Mouse (Mus musculus) lung, postnatal 4 days (tissue): ENCODE measurements around the gene Svop.

Source experiments
- DNase-seq, 2 experiments: peaks; one replicate each; pipeline ENCODE4 v3.0.0; 2021

Svop gene

DNA sequence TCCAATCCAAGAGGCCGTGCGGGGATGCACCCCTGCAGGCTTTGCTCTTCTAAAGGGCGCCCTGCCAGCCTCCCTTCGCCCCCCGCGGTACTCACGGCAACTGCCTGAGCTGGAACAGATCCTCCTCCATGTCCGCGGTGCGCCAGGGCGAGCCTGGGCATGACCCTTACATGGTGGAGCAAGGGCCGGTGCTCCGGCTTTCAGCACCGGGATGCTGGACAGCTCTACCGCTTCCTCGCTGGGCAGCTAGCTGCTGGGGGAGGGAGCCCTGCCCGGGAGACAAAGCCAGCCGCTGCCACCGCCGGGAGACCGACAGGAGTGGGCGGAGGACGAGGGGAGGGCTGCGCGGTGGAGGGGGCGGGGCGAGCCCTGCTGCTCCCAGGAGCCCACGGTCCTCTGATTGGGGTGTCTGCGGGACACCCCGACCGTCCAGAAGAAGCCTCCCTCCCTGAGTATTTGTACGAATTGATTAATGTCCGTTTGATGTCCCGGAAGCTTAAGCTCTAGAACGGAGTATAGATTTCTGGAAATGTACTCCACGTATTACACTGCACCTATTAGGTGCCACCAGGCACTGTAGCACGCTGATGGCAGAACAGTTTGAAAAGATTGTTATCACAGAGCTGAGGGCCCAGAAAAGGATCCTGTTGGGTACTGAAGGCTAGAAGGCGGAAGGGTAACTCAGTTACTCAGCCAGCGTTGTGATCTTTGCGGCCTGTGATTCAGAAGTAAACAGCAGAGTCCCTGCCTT, at the start of gene Svop:
Svop (minus strand) TSS at position 514 of the 751 bp plus-strand sequence.
- peak; percentile 82 to 84 for DNase-seq

DNA sequence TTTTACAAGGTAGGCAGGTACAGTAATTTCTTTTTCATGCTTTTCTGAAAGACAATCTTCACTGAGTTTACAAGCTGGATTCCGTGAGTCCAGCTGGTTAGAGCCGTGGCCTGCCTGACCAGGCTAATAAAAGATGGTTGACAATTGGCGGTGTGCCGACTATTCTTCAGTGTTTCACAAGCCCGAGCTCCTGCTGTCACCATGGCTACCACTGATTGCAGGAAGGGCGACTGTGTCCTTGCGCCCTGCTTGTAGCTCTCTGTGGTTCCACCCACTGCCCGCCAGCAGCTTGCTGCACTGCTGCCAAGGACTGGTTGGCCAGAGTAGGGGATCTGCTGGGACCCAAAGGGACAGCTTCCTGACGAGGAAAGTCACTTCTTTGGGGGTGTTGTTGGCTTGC, 47.8 kb upstream of the Svop start:
- DNase-seq = peak; percentile 87 to 92

DNA sequence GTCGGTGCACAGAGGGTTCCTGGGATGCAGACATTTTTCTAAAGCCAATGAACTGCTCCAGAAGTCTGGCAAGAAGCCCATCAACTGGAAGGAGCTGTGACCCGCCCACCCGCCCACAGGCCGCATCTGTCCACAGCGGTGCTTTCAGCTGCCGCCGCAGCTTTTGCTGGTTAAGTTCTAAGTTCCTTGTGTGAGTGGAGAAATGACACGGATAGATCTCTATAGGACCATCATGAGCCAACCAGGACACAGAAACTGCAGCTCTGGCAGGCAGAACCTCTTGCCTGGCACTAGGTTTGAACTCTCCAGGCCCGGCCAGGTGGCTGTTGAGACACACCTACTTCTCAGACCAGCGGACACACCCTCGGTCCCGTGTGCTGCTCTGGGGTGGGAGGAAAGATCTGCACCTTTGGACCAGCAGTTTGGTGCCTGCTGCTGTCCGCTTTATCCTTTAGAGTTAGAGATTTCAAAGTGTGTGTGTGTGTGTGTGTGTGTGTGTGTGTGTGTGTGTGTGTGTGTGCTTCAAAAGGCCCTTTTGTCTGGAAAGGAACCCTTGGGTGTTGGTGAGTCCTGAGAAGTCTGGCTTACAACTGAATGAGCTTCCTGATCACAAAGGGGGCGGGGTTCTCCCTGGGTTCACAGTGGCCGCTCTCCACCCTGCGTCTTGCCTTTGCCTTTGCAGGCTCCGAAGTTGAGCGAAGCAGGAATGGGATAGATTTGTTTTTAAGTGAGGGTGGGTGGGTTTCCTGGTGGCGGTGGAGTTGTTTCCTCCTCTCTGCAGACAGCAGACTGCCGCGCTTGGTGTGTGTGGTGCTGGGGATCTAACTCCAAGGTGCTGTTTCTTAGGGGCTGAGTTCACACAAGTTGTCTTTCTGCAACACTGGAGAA, 47.2 kb upstream of the Svop start:
- DNase-seq = peak; percentile 52 to 62

DNA sequence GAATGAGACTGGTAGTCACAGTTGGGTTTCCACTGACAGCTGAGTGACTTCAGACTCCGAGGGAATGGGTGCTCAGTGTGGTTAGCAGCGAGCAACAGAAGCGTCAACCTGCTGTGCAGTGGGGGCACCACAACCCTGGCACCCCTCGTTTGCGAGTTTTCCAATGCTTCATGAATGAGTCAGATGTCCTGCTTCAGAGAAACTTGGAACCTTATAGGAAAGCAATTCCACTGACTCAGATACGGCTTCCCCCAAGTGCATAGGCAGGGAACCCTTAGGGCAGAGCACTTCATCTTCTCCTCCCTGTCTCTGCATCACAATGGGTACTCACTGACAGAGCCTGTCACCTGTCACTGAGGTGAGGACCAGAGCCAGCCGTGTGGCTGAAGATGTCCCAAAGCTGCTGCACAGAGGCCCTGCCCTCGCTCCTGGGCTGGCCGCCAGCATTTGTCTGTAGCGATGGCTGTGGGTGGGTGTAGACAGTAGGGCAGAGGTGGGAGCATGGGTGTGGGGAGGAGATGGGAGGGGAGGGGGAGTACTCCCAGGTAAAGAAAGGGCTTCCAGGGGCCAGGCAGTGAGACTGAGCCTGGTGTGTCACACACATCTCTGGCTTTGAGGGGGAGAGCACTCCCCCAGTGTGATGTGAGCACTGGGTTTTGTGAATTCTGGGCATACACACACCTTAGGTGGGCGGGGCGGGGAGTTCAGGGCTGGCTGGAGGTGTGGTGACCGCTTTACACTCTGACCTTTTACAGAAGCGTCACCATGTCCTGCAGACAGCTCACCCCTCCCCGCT, 46.3 kb upstream of the Svop start:
- no peak for DNase-seq

DNA sequence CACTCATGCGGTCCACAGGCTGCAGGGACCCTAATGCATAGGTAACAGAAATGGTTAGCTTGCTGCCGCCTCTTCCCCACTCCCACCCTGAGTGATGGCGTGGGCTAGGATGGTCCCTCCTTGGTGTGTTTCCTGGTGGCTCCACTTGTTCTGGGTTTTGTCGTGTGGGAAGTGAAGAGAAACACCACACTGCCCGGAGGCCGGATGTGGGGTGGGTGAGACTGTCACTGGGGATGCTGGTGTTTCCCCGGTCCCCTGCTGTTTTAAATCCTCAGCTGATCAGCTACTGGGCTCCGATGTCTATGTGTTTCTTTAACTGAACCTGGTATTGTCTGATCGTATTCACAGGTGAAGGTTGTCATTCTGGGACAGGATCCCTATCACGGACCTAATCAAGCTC, 44.1 kb upstream of the Svop start:
- no peak for DNase-seq

DNA sequence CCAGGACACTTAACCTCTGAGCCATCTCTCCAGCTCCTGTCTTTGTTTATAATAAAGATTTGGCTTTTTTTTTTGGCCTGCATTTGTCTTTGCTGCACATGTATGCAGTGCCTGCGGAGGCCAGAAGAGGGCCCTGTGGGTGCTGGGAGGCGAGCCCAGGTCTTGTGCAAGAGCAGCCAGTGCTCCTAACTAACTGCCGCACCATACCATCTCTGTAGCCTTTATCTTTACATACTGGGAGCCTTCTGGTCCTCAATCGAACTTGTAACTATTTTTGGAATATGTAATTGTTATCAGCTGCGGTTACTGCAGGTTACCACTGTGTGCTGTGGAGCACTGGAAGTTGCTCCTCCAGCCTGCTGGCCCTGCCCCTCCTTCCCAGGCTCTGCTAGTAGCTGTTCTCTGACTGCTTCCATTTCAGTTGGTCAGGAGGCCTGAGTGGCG, 42.7 kb upstream of the Svop start:
- peak; percentile 75 to 79 for DNase-seq

DNA sequence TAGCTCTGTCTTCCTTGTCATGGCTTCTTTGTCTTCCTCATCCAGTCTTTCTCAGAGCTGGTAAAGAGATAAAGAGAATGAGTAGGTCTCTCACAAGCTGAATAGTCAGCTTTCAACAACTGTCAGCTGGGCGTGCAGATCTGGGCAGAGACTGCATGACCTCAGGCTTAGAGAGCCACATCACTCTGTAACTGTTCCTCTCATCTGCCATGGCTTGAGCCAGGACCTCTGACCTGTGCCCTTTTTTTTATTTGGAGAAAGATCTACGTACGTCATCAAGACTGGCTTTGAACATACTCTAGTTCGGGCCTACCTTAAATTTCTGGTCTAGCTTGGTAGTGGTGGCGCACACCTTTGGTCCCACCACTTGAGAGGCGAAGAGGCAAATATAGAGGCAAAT, 41.5 kb upstream of the Svop start:
- no peak for DNase-seq

DNA sequence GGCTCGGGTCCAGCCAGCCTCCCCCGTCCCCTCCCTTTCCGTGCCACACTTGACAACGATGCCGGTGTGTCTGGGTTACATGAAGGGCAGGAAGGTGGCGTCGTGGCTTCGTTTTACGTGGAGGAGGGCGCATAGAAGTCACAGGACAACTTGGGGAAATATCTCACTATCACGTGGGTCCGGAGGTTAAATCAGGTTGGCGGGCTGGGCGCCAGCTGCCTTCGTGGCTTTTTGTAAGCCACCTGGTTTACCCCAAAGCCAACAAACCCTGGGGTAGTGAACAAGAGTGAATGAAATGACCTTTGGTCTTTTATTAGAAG, 40.1 kb upstream of the Svop start:
- DNase-seq = no peak

DNA sequence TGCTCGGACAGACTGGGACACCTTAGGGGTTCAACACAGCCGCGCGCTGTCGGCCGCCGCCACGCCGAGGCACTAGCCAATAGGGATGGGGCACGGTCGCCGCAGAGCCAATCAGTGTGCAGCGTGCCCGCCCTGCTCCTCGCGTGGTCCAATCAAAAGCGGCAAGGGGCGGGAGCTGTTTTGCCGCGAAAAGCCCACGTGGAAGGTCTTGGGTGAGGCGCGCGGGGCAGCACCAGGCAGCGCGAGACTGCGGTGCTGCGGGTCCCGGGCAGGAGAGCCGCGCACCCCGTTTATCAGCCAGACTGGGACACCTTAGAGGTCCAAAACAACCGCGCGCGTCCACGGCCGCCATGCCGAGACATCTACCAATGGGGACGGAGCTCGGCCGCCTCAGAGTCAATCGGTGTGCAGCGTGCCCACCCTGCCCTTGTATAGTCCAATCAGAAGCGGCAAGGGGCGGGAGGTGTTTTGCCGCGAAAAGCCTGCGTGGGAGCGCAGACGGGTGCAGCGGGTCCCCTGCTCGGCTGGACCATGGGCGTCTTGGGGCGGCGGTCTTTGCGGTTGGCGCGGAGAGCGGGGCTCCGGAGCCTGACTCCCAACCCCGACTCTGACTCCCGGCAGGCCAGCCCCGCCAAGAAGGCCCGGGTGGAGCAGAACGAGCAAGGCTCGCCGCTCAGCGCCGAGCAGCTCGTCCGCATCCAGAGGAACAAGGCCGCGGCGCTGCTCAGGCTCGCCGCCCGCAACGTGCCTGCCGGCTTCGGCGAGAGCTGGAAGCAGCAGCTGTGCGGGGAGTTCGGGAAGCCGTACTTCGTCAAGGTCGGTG, 39.5 kb upstream of the Svop start:
- DNase-seq = peak; percentile 93 to 95

DNA sequence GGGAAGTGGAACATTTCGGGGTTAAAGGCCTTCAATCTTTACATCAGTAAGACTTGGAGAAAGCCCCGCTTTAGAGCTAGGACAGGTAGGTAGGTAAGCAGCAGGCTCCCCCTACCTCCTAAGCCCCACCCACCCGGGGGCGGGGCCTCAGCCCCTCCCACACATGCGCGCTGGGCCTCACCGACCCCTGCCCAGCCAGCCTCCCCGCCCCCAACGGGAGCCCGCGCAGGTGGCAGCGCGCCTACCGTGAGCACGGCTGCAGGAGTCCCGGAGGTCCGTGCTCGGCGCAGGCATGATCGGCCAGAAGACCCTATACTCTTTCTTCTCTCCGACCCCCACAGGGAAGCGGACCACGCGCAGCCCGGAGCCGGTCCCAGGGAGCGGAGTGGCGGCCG, 38.8 kb upstream of the Svop start, which contains the start of gene Ung:
Ung (plus strand) TSS at position 176 of the 395 bp plus-strand sequence.
- peak; percentile 58 to 63 for DNase-seq

DNA sequence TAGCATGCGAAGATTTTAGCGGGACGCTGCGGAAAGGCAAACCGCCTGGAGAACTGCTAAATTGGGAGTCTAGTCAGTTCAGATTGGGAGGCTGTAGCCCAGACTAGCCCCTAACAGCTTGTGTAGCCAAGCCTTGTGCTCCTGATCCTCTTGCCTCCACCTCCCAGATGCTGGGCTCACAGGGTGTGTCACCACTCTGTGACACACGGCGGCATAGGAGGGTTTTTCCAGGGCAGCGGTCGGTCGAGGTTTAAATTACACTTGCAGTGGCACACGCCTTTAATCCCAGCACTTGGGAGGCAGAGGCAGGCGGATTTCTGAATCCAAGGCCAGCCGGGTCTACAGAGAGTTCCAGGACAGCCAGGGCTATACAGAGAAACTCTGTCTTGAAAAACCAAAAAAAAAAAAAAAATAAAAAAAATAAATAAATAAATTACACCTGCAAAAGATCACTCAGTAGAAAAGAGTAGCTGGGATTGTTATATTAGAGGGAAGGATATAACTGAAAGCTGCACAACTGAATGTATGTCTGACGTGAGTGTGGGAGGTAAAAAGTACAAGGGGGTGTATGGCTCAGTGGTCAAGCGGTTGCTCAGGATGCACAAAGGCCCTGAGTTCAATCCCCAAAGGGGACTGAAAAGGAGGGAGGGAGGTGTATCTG, 38.3 kb upstream of the Svop start:
- DNase-seq = no peak

DNA sequence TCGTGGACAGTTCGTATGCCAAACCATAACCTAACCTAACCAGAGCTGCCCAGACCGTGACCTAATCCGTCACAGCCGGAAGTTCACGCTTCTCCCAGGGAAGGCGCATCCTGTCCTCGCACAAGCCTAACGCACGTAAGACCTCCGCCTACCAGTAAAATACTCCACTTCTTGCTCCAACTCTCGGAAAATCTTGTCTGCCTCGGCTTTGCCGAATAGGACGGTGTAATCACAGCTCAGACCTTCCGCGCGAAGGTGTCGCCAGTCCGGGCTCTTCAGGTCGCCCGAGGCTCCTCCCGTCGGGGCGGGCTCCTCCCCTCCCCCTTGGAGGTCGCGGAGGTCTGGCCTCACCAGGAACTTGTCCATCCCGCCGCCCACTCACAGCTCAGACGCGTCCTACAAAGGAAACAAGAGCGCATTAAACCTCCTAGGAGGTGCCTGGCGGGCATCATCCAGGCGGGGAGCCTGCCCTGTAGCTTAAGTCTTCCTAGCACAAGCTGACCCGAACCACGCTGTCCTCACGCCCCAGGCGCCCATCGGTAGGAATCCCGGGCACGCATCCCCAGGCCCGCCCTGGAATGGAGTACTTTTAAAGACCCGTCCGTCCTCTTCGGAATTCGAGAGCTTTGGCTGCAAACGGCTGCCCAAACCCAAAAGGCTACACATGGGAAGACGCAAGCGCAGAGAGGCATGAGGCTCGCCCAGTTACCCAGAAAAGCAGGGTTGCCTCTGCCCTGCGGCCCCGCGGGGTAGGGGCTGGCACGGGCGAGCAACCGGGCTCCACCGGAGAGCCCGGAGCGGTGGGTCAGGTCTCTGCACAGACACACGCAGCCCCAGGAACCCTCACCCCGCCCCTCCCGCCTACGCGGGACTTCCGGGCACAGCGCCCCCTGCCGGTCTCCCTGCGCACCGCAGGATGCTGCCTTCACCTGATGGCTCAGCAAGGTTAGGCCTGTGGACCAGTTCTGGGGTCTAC, 36.3 kb upstream of the Svop start, which contains the start of gene Alkbh2:
Alkbh2 (minus strand) TSS at position 845 of the 976 bp plus-strand sequence.
- DNase-seq = peak; percentile 81 to 89

DNA sequence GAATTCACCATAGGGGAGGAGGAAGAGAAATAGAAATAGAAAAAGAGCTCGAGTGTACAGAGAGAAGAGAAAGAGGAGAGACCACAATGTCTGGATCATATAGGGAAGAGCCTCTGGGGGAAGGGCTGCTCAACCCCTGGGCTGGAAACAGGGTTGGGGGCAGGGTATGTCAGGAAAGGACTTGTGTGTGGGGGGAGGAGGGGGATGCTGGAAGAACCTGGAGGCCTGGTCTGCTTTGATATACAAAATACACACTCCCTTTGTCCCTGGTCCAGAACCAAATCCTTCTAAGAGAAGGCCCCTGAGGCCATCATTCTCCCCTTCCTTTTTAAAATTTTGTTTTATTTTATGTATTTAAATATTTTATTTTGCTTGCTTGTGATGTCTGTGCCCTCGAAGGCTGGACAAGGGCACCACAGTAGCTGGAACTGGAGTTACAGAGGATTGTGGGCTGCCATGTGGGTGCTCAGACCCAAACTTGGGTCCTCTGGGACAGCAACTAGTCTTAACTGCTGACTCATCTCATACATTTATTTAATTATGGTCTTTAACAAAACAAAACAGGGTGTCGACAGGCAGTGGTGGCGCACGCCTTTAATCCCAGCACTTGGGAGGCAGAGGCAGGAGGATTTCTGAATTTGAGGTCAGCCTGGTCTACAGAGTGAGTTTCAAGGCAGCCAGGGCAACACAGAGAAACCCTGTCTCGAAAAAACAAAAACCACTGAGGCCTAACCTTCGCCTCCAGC, 35.3 kb upstream of the Svop start:
- DNase-seq = no peak

DNA sequence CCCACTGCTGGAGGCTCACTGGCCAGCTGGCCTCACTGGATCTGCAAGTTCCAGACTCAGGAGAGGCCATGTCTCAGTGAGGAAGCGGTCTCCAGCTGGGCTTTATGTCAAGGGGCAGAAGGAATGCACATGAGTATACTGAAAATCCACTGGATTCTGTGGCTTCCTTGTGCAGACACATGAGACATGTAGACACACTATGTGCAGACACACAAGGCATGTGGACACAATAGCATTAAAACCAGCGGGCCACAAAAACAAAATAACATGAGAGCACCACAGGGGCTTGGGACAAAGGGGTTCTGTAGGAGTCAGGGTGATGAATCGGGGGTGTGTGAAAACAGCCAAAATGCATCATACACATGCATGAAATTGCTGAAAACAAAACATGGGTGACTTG, 34.6 kb upstream of the Svop start:
- DNase-seq = no peak

DNA sequence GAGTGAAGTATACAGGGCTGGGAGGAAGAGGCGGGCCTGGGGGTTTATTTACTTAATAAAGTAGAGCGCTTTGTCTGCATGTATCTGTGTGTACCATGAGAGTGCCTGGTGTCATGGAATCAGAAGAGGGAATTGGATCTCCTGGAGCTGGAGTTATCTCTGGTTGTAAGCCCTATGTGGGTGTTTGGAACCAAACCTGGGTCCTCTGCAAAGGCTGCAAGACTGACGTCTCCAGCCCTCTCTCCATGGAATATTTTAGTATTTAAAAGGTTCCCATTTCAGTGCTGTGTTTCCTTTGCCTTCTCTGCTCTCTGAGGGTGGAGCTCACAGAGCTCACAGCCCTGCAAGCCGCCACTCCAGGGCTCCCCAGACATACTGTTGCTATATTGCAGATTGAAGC, 28.4 kb upstream of the Svop start:
- DNase-seq = no peak

DNA sequence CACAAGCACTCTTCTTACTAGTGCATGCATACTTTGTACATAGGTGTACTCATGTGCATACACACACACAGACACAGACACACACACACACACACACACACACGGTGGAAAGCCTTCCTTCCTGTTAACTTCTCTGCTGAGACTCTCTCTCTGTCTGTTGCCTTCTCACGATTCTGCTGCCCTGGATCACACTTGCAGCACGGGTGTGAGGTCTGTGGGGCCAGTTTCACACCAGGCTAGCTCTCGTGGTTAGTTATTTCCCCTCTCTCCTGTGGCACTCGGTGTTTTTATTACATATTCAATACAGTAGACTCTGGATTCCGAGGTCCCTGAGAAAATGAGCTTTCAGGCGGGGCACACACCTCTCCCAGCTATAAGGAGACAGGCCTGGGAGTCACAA, 25.2 kb upstream of the Svop start:
- DNase-seq = no peak

DNA sequence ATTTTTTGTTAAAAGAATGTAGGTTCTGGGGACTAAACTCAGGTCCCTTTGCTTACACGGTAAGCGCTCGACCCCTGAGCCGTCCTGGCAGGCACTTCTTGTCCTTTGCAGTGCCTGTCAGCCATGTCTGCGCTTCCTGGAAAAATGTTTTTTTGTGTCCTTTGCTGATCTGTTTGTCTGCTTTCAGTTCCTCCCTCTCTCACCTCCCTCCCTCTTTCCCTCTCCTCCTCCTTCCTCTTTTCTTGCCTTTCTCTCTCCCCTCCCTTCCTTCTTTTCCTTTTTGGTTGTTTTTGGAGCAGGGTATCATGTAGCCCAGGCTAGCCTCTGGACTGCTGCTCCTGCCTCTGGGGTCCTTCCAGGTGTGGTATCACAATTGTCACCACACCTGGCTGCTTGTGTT, 23.7 kb upstream of the Svop start:
- DNase-seq = no peak

DNA sequence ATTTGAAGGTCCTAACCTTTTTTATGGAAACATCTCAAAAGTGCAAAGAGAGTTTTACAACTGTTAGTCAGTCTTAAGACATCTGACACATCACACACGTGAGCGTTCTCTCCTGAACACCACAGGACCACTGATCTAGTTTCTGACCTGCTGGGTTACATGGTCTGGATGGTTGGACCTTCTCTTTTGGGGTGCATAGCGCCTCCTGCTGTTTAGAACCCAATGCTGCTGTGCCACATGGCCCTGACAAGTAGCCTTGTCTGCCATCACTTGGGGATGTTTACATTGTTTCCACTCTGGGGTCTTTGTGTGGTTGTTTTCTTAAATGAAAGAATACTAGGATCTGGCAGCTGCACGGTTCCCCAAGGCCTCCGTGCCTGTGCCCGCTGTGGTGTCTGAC, 22.0 kb upstream of the Svop start:
- DNase-seq = no peak

DNA sequence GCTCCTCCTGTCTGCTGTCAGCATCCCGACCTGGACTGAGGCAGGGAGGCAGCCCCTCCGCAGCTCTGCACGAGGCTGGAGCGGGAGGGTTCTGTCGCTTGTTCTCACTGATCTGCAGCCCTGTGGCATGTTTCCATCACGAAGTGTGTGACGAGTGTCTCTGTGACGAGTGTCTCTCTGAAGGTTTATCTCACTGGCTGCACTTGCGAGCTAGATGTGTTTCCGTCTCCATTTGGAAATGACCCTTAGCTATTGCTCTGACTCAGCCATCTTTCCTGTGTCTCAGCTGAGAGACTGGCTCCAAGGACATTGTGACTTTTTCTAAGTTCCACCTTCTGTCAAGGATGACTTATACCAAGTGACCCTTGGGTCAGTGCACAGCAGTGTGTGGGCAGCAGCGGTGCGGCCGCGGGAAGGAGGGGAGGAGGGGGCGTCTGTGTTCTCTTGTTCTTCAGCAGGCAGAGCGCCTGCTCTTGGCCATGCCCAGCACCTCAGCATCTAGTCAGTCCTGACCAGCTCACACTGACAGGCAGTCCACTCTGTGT, 15.1 kb upstream of the Svop start:
- no peak for DNase-seq
